Mouse (Mus musculus): ENCODE results near the gene Tfap2e.

Gene Tfap2e

DNA sequence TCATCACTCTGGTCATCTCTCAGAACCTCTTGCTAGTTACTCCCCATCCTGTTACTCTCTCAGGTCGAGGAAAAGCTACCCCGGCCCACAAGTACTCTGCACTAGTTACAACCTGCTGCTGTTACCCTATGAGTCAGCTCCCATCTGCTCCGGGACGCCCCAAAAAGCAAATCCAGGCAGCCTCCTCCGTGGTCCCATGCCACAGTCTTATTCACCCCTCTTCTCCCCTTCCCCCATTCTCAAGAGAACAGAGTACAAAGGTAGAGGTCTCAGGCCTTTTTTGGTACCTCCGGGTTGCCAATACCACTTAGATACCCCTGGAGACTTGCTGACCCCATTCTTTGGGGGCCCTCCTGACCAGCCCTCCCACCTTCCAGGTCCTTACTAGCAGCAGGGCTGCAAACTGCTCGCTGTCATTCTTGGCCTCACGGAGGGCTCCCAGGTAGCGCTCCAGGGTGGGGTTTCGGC, 15.6 kb upstream of the Tfap2e start:
- peak; percentile 77 for DNase-seq

DNA sequence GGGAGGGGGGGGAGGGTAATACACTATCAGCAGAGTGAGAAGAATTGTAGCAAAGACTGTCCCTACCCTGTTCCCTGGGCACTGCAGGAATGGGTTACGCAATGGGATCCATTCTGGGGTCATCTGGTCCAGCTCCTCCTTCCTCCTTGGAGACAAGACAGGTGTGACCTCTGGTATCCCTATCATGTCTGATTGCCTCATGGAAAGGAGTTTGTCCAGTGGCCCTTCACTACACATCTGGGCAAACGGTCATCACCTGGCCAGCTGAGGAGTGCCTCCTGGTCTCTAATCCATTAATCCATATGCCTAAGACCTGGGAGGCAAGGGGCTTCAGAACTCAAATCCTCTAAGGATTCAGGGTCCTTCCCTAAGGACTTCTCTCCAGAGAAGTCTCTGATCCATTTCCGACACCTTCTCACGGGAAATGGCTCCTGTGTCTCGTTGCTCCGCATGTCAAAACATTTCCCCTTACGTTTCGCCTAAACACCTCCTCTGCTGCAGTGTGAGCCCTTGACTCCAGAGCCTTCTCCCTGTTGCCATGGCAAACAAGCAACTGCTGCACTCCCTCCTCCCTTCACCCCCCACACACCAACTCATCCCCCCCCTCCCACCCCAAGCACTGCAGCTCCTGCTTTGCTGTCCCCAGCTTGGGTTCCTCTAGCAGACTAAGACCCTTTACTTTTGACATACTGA, 15.0 kb upstream of the Tfap2e start:
- DNase-seq: peak; percentile 63

DNA sequence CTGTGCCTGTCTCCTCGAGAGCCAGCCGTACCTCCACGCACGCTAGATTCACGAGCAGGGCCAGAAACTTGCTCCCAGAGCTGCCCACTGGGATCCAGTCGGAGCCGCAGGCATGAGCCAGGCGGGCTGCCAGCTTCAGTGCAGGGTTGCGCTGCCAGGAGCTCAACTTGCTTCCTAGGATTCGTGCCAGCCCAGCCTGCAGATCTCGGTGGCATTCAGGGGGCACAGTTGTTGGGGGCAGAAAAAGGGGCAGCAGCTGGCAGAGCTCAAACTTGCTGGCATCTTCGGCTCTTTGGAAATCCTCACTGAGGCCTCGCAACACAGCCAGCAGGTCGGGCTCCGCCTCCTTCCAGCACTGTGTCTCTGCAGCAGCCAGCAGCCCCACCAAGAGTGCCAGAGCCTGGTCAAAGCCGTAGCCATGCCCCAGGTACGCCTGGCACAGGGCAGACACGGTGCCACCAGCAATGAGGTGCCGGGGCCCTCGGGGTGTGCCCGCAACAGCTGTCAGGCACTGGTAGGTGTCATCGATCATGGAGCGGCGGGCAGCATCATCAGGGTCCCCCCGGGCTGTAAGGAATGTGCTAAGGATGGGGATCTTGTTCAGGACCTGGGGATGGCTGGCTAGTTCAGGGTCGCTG, 14.1 kb upstream of the Tfap2e start:
- DNase-seq: peak; percentile 85

DNA sequence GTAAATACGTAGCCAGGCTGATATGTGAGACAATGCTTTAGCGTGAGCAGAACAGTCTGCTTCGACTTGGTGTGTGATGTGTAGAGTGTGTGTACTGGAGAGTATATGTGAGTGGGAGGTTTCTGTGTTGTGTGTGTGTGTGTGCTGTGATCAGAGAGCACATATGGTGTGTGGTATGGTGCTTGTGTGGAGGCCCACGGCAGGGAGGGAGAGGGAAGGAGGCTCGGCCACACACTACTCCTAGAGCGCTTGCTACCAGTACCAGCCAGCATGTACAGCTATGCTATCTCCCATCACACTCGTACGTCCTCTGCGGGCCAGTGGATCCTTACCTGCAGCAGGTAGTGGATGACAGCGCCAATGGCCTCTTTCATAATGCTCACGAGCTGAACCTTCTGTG, 13.5 kb upstream of the Tfap2e start:
- DNase-seq: no peak

DNA sequence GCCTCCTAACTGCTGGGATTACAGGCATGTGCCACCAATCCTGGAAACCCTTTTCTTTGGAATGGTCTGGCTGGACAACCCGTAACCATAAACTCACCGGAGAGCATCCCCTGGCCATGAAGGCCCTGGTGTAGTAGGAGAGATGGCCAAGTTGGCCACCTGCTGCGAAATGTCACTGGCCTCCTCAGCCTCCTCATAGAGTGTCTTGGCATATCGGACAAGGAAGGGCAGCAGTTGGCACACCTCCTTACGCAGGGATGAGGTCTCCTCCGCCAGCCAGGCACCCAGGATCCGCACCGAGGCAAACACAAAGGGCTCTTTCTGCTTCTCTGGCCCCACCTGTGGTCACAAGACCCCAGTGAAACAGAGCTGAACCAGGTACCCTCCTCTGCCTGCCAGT, 12.3 kb upstream of the Tfap2e start:
- DNase-seq: peak; percentile 67

DNA sequence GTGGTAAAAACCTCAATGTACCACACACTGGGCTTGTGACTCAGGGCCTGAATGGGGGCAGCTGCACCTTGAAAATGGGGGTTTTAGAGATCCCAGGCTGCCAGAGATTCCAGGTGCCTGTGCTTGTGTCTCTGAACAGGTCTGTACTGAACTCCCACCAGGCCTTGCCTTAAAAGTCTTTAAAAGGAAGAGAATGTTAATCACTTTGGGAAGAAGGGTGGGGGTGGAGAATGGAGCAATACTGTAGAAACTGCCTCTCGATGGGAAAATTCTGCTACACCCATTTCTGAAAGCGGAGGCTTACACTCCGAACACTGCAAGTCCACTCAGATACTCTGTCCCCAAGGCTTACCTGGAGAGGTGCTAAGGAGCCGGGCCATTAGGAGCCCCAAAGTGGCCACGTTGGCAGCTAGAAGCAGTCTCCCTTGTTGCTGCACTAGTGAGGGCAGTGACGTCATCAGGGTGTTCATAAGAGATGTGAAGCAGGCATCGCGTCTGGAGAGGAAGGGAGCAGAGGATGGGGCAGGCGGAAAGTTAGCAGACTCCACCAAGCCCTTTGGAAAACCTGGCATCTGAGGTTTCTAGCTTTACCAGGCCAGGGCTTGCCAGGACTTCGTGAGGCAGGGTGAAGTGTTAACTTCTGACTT, 10.3 kb upstream of the Tfap2e start:
- peak; percentile 42 for DNase-seq

DNA sequence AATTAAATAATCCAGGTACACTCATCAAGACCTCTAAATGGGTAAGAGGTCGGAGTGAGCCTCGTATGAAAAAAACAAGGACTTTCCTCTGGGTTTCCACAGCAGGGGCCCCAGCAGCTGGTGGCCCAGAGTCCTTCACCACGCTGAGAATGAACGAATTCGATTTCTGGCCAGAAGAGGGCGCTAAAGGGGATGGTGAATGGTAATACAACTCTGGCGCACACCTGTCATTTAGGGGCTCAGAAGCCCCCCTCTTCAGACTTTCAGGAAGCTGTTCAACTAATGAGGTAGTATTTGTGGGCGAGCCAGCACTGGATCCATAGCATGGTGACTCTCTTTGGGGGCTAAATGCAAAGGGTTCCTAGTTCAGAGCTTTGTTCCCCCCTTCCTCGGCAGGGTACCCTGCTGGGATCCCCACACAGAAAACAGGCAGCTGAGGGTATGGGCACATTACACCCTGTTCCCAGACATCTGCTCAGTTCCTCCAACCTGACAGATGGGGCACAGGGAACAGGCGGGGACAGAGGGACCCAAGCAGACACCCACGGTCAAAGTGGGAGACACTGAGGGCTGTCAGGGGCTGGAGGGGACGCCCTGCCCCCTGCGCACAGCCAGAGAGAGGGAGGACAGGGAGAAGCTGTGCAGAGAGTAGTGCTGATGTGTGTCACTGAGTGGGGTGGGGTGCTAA, 9.6 kb upstream of the Tfap2e start:
- DNase-seq: peak; percentile 73

DNA sequence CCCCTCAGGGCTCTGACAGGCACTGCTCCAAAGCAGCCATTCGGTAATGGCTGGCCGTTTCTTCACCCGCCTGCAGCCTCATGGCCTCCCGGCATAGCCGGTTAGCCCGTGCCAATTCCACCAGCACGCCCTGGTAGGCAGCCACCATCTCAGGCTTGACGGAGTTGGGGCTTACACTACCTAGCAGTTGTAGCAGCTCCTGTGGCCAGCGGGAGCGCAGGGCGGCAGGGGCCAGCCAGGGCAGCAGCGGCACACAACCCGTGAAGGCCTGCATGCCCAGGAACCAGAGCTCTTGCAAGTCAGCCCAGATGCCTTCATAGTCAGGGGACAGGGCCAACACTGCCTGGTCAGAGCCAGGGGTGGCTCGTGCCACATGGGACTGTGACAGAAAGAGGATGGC, 8.8 kb upstream of the Tfap2e start:
- peak; percentile 70 for DNase-seq

DNA sequence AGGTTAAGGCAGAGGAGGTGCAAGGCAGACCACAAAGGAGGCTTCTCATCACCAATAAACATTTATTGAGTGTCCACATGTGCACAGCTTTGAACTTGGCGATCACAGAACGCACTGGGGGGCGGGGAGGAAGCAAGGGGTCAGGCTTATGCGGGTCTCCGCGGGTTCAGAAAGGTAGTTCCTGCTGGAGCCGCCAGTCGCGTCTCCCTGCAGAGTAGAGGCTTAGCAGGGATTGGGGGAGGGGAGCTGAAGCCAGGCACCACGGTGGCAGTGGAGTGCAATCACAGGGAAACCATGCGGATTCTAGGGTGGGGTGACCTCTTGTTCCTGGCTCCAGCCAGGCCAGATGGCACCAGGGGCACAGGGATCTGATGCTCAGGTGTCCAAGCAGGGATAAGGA, 7.7 kb upstream of the Tfap2e start:
- DNase-seq: no peak

DNA sequence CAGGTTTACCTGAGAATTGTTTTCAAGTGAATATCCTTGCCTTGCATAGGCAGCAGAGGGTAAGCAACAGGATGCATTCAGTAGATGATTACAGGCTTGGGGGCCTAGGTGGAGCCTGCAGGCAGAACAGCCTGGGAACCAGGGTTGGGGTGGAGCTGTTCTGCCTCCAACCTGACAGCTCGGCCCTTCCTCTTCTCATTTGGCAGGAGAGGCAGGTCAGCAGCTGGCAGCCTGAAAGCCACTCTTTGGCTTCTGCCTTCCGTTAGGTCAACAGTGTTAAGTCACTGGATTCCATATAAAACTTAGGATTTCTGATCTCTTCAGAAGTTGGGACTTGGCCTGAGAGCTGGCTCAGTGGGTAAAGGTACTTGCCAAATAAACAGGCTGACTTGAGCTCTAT, 6.9 kb upstream of the Tfap2e start:
- no peak for DNase-seq

DNA sequence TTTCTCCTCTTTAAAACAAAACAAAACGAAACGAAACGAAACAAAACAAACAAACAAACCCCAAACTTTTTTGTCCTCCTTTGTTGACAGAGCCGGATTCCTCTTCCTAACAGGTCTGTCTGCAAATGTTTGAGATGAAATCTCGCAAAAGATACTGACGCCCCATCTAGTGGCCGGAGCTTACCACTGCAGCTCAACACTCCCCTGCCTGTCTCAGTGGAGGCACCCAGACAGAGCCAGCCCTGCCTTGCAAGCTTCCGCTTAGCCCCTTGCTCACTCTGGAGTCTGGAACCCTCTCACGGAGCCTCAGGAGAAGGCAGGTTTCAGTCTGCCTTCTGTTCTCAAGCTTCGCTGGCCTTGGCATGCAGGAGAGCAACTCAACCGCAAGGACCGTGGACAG, 5.4 kb upstream of the Tfap2e start:
- peak; percentile 88 for DNase-seq

DNA sequence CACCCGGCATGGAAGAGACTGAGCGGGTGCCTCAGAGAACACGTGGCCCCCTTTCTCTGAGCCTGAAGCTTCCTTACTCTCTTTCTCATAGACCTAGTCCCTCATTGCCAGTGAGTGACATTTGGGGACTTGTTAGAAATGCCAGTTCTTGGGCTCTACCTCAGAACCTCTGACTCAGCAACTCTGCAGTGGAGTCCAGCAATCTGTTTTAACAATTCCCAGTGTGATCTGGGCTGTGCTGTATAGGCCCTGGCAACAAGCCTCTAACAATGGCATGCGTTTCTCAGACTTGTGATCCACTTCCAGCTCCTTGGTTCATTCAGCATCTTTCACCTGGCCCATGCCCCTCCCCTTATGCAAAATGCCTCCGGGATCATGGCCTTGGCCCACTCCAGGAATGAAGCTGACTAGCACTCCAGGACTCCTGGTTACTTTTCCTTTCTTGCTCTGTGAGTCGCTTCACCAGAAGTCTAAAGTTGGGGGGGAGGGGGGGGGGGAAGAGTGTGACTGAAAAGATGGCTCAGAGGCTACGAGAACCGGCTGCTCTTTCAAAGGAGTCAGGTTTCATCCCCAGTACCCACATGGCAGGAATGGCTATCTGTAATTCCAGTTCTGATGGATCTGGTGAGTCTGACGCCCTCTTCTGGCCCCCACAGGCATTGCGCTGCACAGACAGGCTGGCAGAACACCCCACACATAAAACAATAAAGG, 4.1 kb upstream of the Tfap2e start:
- DNase-seq: no peak

DNA sequence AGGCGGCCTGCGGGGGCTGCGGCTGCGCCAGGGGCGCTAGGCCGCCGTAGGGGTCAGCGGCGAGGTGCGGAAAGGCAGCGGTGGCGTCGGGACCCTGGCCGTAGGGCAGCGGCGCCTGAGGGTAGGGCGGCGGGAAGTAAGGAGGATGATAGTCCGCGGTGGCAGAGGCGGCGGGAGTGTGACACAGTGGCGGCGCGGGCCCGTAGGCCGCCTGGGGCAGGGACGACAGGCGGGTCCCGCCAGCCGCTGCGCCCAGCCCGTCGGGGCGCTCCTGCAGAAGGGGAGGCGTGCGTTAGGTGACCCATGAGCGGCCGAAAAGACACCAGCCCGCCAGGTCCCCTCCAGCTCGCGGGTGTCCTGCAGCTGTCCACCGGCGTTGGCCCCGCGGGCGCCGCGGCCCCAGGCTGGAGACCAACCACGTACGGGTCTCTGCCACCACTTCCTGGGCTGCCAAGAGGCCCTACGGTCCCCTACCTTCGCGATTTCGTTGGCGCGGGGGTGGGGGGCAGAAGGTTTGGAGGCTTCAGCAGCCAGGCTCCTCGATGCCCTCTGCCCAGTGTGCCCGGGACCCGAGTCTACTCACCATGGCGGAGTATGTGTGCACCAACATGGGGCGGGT, 549 bp downstream of the Tfap2e start:
- no peak for DNase-seq

DNA sequence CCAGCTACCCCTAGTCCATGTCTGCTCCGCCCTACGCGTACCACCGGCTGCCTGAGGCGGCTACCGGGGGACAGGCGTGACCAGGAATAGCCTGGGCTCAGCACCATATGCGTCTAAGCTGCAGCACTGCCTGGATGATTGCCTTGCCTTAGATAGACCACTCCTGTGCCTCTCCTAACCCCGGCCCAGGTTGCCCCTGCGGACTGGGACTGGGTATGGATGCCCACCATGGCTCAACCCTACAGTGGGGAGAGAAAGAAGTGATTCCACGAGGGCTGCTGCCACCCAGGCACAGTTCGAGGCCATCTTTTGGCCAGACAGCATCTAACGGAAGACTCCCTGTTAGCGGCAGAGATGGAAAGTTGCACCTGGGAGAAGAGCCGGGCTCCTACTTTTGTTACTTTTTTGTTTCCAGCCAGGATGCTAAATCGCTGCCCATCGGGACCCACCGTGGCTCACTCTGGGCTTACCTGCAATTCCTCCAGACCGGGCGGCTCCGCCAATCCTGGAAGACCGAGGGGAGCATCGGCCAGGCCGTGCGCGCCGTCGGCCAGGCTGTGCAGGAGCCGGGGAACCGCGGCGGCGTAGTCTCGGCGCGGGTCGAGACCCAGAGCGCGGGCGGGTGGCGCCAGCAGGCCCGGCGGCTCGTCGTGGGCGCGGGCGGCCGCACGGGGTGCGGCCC, 1.2 kb downstream of the Tfap2e start:
- no peak for DNase-seq

DNA sequence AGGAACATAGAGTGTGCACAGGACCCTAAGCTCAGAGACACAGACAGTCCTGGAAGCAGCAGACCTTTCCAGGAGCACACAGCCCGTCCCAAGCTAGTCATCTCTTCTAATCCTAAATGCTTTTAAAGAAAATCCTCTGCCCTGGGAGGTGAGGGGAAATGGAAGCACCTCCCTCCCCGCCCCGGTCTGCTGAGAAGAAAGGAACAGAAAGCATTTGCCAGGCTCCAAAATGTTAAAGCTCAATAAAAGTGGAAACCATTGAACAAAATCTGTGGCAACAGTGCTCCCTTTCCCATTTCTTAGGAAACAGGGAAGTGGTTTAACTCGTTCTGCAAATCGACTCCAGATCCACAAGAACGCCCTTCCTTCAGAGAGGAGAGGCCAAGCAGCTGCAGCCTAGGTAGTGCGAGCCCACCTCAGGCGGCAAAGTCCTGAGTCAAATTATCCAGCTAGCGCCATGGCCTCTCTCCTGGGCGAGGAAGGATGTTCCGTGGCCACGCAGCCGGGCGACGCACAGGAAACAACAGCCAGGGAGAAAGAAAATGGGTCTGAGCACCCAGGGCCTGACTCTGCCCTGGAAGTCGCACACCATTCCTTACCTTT, 1.9 kb downstream of the Tfap2e start:
- no peak for DNase-seq

DNA sequence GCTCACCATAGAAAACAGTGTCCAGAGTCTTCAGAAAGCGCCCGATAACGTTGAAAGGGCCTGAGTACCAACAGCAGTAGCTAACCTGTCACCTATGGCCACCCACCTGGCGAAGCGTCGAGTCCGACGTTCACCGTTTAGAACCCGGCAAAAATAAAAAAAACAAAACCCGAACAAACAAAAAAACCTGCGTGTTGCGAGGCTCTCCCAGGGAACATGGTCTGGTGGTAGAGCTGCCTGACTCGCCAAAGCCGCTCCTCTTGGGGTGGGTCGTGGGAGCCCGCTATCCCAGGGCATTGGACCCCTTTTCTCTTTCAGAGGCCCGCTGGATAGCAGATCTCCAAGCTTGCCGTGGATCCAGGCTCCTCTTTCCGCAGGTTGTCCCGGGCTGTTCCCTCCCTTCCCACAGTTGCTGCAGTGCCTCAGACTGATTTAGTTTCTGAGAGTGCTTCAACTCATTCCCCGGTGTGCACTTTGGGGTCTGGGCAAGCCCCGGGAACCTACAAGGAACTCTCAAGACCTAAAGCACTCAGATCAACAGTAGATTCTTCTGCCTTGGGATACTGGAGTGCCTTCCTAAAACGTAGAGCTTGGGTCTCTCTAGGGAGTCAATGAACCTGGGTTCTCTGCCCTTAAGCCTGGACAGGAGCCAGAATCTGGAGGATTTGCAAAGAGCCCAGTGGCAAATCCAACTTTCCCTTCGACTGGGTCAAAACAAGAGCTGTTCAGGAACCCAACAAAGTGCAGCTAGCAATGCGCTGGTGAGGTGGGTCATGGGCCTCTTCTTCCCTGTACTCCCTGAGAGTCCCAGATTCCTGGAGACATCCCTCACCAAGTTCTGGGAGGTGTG, 3.3 kb downstream of the Tfap2e start:
- no peak for DNase-seq

DNA sequence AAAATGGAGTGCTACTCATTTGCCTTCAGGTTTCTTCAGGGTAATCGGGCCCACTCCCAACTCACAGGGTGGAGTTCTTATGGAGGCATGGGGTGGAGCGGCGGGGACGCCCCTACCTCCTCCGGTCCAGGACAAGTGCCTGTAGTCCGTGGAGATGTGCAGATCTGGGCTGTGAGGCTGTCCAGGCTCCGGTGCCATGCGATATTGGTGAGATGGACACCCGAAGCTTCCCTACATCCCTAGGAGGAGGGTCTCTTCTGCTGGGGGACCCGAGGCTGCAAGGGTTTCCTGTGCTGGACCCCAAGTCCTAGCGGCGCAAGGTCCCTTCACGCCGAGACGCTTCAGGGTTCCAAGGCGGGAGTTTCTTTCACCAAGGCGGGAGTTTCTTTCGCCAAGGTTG, 3.9 kb downstream of the Tfap2e start:
- no peak for DNase-seq

DNA sequence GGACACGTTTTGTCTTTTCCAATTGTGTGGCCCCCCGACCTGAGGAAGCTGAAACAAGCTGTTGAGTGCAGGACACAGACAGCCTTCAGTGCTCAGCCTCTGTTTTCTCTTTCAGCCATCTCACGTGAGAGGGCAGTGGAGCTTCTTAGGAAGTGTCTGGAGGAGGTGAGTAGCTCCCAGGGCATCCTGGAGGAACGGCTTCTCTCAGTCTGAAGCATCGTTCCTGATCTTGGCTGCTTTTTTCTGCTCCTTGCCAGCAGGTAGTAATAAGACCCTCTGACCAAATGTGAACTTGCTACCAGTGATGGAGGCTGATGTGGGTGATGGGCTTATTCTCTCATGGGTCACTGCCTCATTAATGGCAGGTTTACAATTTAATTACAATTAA, 28.6 kb downstream of the Tfap2e start:
- DNase-seq: no peak

DNA sequence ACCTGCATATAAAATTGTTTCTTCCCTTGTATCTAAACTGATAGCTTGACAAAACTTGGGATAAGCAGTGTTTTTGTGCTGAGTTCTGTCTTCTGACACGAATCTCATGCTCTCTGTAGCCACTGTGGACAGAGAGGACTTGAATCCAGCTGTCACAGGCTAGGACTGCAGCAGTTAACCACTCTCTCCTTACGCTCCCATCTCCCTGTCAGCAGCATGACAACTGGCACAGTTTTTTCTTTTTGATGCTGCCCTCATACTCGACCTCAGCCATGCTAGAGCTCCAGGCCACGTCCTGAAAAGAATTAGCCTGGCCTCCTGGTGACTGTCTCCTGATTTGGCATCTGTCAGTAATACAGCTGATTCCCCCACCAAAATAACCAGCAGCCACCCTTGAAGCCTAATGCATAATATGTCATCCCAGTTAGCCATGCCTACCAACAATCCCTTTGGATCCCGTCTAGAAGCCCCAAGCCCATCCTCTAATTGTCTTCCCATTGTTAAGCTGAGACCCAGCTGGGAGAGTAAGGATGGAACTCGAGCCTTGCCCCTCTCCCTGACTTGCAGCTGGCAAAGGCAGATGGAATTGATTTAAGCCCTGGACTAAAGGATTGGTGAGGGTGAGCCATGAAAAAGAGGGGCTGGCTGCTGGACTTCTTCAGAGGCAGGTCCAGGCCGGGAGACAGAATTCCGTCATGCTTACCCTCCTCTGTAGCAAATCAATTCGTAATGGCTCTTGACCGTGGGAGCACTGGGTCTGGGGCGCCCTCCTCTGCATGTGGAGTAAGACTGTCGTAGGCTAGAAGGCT, 29.2 kb downstream of the Tfap2e start:
- no peak for DNase-seq

DNA sequence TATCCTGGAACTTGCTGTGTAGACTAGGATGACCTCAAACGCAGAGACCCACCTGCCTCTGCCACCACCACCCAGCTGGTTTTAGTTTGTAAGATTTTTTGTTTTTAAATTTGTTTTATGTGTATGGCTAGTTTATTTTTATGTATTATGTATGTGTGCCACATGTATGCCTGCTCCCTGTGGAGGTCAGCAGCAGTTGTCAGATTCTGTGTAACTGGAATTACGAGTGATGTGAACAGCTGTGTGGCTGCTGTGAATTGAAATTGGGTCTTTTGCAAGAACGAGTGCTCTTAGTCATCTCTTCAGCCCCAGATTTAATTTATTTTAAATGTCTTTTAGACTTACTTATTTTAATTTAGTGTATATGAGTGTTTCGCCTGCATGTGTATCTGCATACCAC, 39.1 kb downstream of the Tfap2e start:
- DNase-seq: no peak

All from cerebellum, adult 9-10 months (tissue).